Mouse (Mus musculus) thymus, postnatal 4 days (tissue): ENCODE data around the gene Actr10.

Experiments
- DNase-seq: peaks from one replicate; pipeline ENCODE4 v3.0.0; 2021

Actr10 gene

DNA sequence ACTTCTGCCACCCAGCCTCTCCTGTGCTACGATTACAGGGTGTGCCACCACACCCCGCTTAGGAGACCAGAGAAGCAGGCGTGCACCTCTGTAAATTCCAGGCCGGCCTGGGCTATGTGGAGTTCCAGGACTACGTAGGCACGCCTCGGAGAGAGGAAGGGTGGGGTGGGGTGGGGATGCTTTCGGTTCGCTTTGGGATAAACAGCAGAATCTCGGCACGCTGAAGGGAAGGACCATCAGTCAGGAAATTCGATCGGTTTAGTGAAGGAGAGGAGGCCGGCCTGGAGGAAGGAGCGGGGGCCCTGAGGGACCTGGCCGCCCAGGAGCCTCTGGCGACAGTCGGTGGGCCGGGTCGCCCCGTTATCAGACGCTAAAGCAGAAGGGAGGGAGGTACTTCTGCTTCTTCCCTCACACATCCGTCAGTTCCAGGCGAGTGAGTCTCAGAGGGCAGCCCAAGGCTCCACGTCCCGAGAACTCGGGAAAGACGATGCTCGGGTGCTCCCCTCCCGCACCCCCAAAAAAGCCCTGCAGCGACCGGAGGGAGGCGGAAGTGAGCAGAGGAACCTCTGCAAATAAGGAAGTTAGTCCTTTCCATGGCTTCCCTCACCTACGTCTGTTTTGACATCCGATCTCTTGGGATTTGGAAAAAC lies 30.6 kb downstream of the Actr10 start:
- peak; percentile 89 for DNase-seq

DNA sequence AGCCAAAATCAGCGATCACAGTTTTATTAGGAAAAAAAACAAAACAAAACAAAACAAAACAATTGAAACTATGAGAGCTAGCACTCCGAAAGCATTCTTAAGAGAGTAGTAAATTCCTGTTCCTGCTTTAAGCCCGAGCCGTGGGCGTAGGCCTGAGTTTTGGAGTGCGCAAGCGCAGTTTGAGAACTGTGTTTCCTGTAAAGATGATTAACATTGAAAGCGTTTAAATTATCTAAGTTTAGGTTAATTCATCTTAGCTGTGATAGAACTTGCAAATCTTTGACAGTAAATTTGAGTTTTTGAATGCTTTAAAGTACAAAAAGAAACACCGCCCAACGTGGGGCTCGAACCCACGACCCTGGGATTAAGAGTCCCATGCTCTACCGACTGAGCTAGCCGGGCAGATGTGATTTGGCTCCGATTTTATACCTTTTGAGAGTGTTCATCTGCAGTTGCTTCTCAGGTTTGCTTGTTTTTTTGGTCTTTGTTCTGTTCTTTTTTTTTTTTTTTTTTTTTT lies 31.2 kb downstream of the Actr10 start:
- peak; percentile 87 for DNase-seq

DNA sequence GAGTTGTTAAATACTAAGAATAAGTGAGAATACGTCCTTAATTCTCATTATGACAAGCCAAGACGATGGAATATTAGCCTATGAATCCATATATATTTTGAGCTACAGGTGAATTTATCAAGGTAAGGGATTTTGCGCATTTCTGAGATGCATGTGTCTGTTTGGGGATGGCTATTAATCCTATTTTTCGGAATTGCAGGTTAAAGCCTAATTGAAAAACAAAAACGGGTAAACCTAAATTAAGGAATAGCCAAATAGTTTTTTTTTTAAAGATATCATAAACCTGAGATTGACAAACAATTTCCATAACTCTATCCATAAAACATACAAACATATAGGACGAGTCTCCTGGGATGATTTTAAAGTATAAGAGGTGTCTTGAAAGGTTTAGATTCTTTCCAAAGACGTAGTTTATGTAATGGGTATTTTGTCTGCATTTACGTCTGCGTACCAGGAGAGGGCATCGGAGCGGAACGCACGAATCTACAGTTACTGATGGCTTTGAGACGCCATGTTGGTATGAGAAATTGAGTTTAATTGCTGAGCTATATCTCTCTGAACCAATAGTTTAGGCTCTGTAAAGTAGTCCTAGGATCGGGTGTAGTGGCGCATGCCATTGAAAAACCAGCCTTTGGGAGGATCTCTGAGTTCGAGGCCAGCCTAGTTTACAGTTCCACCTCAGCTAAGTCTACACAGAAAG lies 32.0 kb downstream of the Actr10 start:
- peak; percentile 67 for DNase-seq

DNA sequence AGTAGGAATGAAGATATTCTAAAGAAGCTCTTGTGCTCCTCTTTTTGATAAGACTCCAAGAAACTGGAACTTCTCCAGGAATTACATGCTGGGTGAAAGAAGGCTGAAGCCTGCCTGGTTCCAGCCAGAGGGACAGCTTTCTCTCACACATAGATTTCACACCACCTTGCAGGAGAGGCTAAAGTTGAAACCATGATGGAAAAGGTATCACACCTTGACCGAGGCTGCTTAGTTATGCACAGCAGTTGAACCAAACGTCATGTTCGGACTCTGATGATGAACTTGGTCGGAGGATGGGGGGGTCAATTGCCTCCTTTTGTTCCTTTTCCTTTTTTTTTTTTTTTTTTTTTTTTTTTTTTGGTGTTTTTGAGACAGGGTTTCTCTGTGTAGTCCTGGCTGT lies 36.2 kb downstream of the Actr10 start:
- DNase-seq, result no peak

DNA sequence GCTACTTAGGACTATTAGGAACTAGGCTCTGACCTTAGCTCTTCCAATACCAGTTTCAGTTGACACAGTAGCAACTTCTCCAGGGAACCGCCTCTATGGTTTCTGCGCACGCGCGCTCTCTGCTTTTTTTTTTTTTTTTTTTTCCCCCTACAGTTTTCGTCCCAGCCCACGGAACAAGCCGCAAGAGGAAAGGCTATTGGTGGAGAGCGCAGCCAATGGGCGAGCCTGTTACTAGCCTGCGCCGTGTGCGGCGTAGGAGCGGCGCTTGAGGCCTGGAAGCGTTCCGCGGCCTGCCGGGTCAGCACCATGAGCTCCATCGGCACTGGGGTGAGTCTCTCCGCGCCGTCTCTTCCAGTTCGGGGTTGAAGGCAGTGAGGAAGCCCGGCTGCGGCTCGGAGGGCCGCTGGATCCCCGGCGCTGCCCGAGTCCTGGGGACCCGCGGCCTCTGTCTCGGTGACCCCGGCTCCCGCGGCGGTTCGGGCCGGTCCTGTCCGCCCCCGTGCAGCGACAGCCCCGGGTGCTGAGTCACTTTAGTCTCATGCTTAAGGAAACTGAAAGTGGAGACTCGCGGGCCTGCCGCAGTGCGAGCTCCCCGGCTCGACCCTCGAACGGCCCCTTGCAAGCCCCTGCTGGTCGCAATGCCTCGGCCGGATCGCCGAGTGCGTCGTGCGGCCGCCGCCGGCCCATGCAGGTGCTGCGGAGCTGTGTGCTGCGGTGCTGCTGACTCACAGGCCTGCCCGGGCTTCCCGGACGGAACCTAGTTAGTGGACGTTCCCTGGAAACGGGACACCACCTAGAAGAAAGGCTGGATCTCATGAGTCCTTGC lies 37.0 kb downstream of the Actr10 start, which contains the start of gene Psma3:
Psma3 (plus strand) TSS at position 181 of the 826 bp plus-strand sequence.
- DNase-seq, result peak; percentile 88

DNA sequence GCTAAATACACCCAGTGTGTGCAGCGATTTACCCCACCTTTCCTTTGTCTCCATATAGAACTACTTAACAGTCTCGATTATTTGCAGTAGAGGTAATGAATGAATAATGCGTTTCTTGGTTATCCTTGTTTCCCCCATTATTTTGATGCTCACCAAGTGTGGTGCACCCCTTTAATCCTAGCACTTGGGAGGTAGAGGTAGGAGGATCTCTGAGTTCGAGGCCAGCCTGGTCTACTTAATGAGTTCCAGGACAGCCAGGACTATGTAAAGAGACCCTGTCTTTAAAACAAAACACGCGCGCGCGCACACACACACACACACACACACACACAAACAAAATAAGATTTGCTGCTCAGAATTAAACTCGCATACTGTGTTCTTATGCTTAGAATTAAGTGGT lies 37.7 kb downstream of the Actr10 start:
- peak; percentile 23 for DNase-seq

DNA sequence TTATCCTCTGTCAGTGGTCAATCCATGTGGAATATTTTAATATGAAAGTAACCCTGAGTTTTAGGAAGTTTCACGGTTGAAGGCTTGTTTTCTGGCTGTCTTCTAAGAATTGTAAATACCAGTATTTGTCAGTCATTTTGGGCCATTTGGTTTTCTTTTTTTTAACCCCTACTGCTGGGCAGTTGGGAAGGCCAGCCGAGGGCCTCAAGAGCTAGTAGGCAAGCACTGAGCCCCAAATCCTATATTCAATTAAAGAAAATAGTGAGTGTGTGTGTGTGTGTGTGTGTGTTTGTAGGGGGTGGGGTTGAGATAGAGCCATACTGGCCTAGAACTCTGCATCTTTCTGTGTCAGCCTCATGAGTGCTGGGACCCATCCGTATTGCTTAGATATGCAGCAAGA lies 38.2 kb downstream of the Actr10 start:
- no peak for DNase-seq

DNA sequence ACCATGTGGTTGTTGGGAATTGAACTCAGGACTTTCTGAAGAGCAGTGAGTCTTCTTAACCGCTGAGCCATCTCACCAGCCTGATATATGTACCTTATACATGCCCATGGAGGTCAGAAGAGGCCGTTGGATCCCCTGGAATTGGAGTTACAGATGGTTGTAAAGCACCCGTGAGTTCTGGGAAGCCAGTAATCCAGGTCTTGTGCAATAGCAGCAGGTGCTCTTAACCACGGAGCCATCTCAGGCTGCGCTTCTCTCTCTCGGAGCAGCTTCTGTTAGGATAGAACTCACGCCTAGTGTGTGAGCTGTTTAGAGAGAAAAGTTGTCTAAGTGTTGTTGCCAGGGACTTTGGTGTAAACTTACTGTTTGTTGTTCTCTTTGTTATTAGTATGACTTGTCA lies 40.7 kb downstream of the Actr10 start:
- DNase-seq, result no peak

DNA sequence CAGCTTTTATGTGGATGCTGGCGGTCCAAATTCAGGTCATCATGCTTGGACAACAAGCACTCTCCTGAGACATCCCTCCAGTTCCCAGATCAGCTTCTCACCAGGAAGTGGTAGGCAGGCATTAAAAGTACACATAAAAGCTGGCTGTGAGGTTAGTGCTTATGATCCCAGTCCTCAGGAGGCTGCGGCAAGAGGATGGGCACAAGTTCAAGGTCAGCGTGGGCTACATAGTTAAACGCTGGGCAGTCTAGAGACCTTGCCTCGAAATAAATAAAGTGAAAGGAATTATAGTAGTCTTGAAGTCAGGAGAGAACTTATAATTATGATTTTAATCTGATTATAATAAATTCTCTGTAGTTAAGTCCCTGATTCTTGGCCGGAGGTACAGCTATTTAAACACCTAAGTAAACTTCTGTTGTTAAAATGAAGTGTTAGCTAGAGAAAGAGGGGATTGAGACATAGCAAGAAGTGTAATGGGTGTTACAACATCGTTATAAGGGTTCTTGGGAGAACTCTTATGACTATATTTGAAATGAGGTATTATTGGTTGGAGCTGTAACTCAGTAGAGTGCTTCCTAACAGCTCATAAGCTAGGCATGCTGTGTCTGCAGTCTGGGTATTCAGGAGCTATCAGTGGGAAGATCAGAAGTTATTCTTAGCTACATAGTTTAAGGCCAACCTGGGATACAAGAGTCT lies 47.3 kb downstream of the Actr10 start:
- DNase-seq, result no peak

DNA sequence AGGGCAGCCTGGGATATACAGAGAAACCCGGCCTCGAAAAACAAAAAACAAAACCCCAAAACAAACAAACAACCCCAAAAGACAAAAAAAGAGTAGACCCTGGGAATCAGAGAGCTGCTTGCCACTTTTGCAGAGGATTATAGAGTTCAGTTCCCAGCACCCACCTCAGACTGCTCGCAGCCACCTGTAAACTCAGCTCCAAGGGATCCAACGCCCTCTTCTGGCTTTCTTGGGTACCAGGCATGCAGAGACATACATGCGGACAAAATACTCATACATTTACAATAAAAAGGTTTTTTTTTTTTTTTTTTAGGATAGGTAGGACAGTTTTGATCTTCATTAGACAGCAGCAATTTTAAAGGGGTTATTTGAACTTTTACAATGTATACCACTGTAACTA lies 59.6 kb downstream of the Actr10 start:
- DNase-seq, result no peak

DNA sequence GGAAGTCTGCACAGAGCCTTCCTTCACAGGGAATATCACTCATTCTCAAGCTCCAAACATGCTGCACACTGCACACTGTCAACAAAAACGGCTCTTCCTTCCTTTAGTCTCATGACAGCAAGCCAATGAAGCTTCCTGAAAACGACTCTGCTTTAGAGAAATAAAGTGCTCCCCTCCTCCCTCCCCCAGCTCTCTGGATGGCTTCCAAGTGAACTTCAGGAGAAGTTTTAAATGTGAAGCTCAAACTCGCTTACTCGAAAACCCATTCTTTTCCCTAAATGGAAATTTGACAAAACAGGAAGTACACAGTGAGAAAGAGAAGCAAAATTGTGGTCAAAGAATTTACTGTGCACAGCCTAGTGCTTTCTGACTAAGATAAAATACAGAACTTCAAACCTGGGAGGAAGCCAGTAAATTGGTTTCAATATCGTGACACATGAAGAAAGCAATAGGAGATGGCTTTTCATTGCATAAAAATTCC lies 61.8 kb downstream of the Actr10 start:
- peak; percentile 18 for DNase-seq

DNA sequence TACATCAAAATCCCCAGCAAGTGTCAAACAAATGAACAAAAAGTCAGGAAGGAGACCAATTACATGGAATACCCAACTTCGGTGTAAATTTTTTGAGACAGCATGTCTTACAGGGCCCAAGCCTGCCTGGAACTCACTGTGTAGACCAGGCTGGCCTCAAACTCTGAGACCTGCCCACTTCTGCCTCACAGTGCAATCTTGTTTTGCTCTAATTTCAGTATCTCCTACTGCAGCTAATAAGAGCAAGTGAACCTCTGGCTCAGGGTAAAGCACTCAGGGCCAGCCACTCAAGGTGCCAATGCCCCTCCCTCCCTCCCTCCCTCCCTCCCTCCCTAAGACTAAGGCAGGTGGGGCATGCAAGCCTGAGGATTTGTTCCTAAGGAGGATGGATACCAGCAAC lies 62.7 kb downstream of the Actr10 start:
- DNase-seq, result no peak

DNA sequence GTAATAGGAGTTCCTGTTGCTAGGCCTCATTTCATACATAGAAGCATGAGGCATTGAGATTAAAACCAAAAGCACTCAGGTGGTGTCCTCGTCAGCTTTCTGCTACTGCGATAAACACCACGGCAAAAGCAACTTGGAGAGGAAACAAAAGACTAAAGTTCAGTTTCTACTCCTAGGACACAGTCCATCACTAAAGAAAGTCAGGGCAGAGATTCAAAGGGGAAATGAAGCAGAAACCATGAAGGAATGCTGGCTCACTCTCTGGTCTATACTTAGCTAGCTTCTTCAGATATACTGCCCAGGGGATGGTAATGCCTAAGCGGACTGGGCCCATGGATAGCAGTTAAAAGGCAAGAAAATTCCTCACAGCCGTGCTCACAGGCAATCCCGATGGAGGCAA lies 63.8 kb downstream of the Actr10 start:
- DNase-seq, result no peak

DNA sequence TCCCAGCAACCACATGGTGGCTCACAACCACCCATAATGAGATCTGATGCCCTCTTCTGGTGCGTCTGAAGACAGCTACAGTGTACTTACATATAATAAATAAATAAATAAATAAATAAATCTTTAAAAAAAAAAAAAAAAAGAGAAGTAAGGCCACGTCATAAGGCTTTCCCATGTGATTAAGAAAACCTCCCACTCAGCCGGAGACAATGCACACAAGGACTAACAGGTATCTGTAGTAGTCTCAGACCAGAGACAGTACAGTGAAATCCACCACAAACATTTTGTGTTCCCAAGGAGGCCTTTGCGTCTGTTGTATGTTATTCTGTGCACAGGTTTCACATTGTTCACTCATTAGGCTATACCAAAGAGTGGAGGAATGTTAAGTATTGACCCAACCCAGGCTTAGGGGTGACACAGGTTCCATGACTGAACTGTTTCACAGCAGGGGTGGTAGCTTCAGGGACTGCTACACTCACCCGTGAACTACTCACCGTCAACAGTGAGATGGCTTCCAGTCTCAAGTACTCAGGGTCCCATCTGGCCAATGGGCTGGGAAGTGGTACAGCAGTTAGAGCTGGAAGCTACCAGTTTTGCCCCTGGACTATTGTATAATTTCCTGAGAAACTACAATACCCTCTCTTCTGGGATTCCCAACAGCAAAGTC lies 66.2 kb downstream of the Actr10 start:
- DNase-seq, result no peak

DNA sequence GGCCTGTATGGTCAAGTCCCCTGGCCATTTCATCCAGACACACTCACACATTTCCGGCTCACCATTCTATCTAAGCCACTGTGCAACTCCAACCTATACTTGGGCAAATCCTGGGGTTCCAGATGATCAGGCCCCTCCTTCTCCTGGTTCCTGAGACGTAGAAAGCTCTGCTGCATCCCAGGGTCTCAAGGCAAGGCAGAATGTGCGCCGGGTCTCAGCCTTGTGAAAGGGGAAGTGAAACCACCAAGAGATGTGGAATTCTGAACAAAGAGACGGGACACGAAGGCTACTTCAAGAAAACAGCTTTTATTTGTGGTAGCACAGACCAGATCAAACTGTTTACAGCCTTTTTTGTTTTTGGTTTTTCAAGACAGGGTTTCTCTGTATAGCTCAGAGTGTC lies 68.5 kb downstream of the Actr10 start:
- DNase-seq, result no peak

DNA sequence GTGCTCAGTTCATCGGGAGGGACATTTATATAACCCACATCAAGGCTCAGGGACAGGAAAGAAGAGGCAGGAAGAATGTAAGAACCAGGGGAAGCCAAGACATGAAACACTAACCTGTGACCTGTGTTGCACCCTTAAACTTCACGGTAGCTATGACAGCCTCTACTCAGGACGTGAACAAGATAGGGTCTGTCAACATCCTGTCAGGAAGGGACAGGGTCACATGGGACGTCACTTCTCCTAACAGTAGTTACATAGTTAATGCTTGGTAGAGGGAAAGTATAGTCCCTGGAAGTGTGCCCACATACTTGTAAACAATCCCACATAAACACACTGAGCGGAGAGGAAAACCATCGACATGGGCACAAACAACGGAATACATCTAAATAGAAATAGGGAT lies 69.2 kb downstream of the Actr10 start:
- DNase-seq, result no peak

DNA sequence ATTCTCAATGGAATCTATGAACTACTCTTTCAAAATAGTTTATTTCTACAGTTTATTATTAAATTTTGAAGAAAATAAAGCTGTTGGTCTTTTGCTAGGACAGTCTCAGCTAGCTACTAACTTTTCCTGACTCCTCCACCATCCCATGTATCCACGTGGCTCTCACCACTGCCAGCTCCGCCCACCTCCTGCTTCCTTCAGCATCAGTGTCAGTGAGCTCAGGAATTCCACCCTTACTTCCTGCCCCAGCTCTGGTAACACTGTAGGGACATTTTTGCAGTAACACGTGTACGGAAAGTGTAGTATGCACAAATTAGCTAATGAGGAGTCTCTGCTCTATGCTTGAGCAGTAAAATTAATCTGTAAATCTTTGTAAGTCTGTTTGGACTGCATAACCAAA lies 72.1 kb downstream of the Actr10 start:
- no peak for DNase-seq
